Mouse (Mus musculus) bone marrow macrophage, adult 2 months (primary cell): ENCODE data around the gene Krtap27-1.

Experiments
- CTCF ChIP-seq: IDR thresholded peaks from 2 replicates; pipeline ENCODE4 v1.5.1; 2012; ENCODE audit warnings: low read depth, mild to moderate bottlenecking, low read length, moderate library complexity
- POLR2A ChIP-seq: IDR thresholded peaks from 2 replicates; pipeline ENCODE4 v1.6.1; 2012; ENCODE audit warnings: mild to moderate bottlenecking, low read depth, low read length, borderline replicate concordance

GRCm38 (mm10) chr16:88679099-88679498, 7.6 kb upstream of the Krtap27-1 start:
- no peak for TF ChIP-seq POLR2A
- TF ChIP-seq CTCF = no peak
